Mouse (Mus musculus) liver, postnatal 0 days (tissue): ENCODE results near the gene Cacng8.

Experiments used
- CTCF ChIP-seq: sonication (generic); IDR thresholded peaks from 2 replicates; pipeline ENCODE4 v1.5.1; 2016; ENCODE audit warnings: antibody characterized with exemption, low read depth
- EP300 ChIP-seq: IDR thresholded peaks from 2 replicates; pipeline ENCODE4 v1.6.1; 2016; ENCODE audit warnings: antibody characterized with exemption, low read depth, mild to moderate bottlenecking

GRCm38 (mm10) chr7:3368311-3368710 lies 22.2 kb upstream of the Cacng8 start:
- TF ChIP-seq EP300: no peak
- TF ChIP-seq CTCF: no peak
